Mouse (Mus musculus) small intestine, adult 2 months (tissue): ENCODE results near the gene Vav3. TPM values are rescaled to one million over a fixed set of nuclear protein-coding genes. Genes with fewer than 3 reads are reported as not detected.

Experiments used
- H3K27ac ChIP-seq: fragments of 200-500 bp; 2 replicates; pipeline ENCODE4 v1.5.1; 2012; ENCODE audit warnings: low read depth, low read length, control low read depth, inconsistent platforms; ENCODE audit not compliant: insufficient read depth
- H3K27me3 ChIP-seq: fragments of 200-500 bp; 2 replicates; pipeline ENCODE4 v1.6.1; 2012; ENCODE audit warnings: mild to moderate bottlenecking, moderate library complexity, low read length, inconsistent platforms; ENCODE audit not compliant: control insufficient read depth, insufficient read depth
- H3K36me3 ChIP-seq: fragments of 200-500 bp; 2 replicates; pipeline ENCODE4 v1.6.1; 2012; ENCODE audit warnings: mild to moderate bottlenecking, low read length, control low read depth, inconsistent platforms; ENCODE audit not compliant: control insufficient read depth, insufficient read depth
- H3K4me1 ChIP-seq: fragments of 200-500 bp; 2 replicates; pipeline ENCODE4 v1.6.1; 2012; ENCODE audit warnings: low read length, inconsistent platforms, mixed read lengths; ENCODE audit not compliant: control insufficient read depth, insufficient read depth, insufficient read length
- H3K4me3 ChIP-seq: fragments of 200-500 bp; 2 replicates; pipeline ENCODE4 v1.5.1; 2012; ENCODE audit warnings: low read depth, mild to moderate bottlenecking, control low read depth, inconsistent platforms, low read length, moderate library complexity
- CTCF ChIP-seq: fragments of 200-500 bp; IDR thresholded peaks from 2 replicates; pipeline ENCODE4 v1.5.1; 2012; ENCODE audit warnings: low read depth, mild to moderate bottlenecking, control low read depth, inconsistent platforms, low read length, moderate library complexity, mixed read lengths; ENCODE audit not compliant: insufficient replicate concordance, insufficient read length; ENCODE audit errors: extremely low read depth
- POLR2A ChIP-seq: fragments of 200-500 bp; IDR thresholded peaks from 2 replicates; pipeline ENCODE4 v1.6.1; 2012; ENCODE audit warnings: low read depth, mild to moderate bottlenecking, control low read depth, inconsistent platforms, low read length, moderate library complexity
- WGBS: fragments of 180-500 bp; shearing (Covaris S2); methylation state at CpG from one replicate; pipeline ENCODE4 v1.1.7; 2018; 5-methylcytosine and 5-hydroxymethylcytosine counted together
- polyA plus RNA-seq: library from polyadenylated mRNA; depleted of rRNA; stranded (reverse); fragments of >200 nt; gene quantifications from 2 replicates; pipeline ENCODE4 v1.2.3, GENCODE M21; 2012

The Vav3 gene
- polyA plus RNA-seq, 1 experiment: 0.34 TPM

DNA sequence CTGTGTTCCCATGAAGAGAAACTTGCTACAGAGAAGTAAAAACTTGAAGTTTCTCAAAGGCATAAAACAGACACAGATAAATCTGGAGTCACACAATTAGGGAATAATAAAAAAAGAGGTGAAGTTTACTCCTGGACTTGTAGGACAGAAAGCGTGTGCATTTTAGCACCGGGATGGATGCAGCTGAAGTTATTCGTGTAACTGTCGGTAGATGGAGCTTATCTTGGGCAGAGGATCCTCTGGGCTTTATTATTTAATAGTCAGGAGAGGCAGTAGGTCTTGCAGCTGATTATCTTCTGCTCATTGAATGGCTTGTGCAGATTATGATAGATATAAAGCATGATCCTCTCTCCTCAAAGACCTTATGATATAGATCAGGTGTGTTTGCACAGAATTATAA lies 156.6 kb downstream of the Vav3 start:
- WGBS: 61% methylated on average over 4 of the region's 4 CpGs
- H3K27ac ChIP-seq: no peak overlapping the region
- H3K4me3 ChIP-seq: no peak overlapping the region
- H3K27me3 ChIP-seq: no peaks in the 10 kb centered on the region
- H3K36me3 ChIP-seq: no peaks in the 10 kb centered on the region
- TF ChIP-seq POLR2A: no peak
- no peak for TF ChIP-seq CTCF
- no peaks in the 10 kb centered on the region for H3K4me1 ChIP-seq

GRCm38 (mm10) chr3:109499861-109500456 lies 159.5 kb downstream of the Vav3 start:
- TF ChIP-seq POLR2A (no peak), CTCF (no peak)
- 82% methylated on average over 1 of the region's 1 CpGs for WGBS
- Histone ChIP-seq H3K4me3 (no peak overlapping the region), H3K36me3 (no peaks in the 10 kb centered on the region), H3K4me1 (no peaks in the 10 kb centered on the region), H3K27ac (no peak overlapping the region), H3K27me3 (no peaks in the 10 kb centered on the region)

GRCm38 (mm10) chr3:109509784-109510183 lies 169.3 kb downstream of the Vav3 start:
- Histone ChIP-seq H3K27ac (no peak overlapping the region), H3K4me1 (no peaks in the 10 kb centered on the region), H3K36me3 (no peaks in the 10 kb centered on the region), H3K4me3 (no peak overlapping the region), H3K27me3 (no peaks in the 10 kb centered on the region)
- 16% methylated on average over 1 of the region's 1 CpGs for WGBS
- TF ChIP-seq CTCF: no peak
- TF ChIP-seq POLR2A: no peak

- Histone ChIP-seq H3K4me3 (no peak overlapping the region), H3K4me1 (no peaks in the 10 kb centered on the region), H3K27me3 (no peaks in the 10 kb centered on the region), H3K36me3 (no peaks in the 10 kb centered on the region), H3K27ac (no peak overlapping the region)
- WGBS: 51% methylated on average over 1 of the region's 1 CpGs
- TF ChIP-seq POLR2A (no peak), CTCF (no peak)
Measured at GRCm38 (mm10) chr3:109511849-109512248, 171.4 kb downstream of the Vav3 start.

- Histone ChIP-seq H3K27ac (no peak overlapping the region), H3K36me3 (no peaks in the 10 kb centered on the region), H3K4me1 (no peaks in the 10 kb centered on the region), H3K27me3 (no peaks in the 10 kb centered on the region), H3K4me3 (no peak overlapping the region)
- TF ChIP-seq POLR2A (no peak), CTCF (no peak)
- WGBS: 69% methylated on average over 3 of the region's 3 CpGs
Measured at GRCm38 (mm10) chr3:109515479-109515878, 175.0 kb downstream of the Vav3 start.

- TF ChIP-seq CTCF (no peak), POLR2A (no peak)
- H3K4me3 ChIP-seq: no peak overlapping the region
Measured at GRCm38 (mm10) chr3:109516372-109516771, 175.9 kb downstream of the Vav3 start.

DNA sequence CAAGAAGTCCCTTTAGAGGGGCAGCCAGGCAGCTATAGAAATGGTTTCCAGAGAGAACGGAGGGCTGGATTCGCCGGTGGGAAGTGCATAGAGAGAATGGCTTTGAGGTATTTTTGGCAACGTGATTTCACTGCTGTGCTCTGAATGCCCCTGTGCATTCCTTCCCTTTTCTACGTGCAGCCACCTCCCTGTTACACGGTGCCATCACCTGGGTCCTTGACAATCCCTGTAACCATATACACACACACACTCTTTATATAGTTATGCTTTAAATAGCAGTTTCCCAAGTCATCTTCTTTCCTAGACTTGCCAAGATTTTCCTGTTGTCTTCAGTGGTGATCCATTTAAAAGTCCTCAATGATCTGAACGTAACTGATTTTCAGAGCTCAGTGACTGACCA lies 181.7 kb downstream of the Vav3 start:
- no peak for TF ChIP-seq CTCF
- TF ChIP-seq POLR2A: no peak
- H3K27me3 ChIP-seq: no peaks in the 10 kb centered on the region
- no peaks in the 10 kb centered on the region for H3K36me3 ChIP-seq
- WGBS: 78% methylated on average over 7 of the region's 7 CpGs
- no peak overlapping the region for H3K4me3 ChIP-seq
- H3K27ac ChIP-seq: no peak overlapping the region
- H3K4me1 ChIP-seq: no peaks in the 10 kb centered on the region

More at GRCm38 (mm10) chr3:109516372-109516771, 175.9 kb downstream of the Vav3 start:
- Histone ChIP-seq H3K27ac (no peak overlapping the region), H3K4me1 (no peaks in the 10 kb centered on the region), H3K27me3 (no peaks in the 10 kb centered on the region), H3K36me3 (no peaks in the 10 kb centered on the region)
- 93% methylated on average over 10 of the region's 10 CpGs for WGBS

DNA sequence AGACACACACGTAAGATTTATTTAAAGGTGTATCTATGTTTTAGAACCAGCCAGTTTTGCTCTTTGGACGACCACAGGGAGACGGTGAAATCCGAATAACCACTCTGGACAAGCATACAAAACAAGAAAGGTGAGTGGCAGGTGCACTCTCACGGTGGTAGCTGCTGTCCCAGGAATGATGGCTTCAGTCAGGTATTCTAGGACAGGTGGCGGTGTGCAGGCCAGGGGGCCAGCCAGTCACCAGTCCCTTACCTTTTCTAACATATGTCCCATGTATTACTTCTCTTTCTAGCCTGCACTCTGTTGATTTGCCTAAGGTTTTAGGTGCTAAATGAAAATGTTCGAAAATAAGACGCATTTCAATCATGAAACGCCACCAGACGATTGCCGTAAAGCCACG lies 185.4 kb downstream of the Vav3 start:
- TF ChIP-seq POLR2A (no peak), CTCF (no peak)
- WGBS: 88% methylated on average over 12 of the region's 12 CpGs
- Histone ChIP-seq H3K27me3 (no peaks in the 10 kb centered on the region), H3K36me3 (no peaks in the 10 kb centered on the region), H3K4me3 (no peak overlapping the region), H3K27ac (no peak overlapping the region), H3K4me1 (no peaks in the 10 kb centered on the region)
